Mouse (Mus musculus) thymus, postnatal 25 days (tissue): ENCODE results near the gene Col17a1.

ENCODE experiments used
- DNase-seq: peaks from one replicate; pipeline ENCODE4 v3.0.0; 2022

Col17a1 gene

DNA sequence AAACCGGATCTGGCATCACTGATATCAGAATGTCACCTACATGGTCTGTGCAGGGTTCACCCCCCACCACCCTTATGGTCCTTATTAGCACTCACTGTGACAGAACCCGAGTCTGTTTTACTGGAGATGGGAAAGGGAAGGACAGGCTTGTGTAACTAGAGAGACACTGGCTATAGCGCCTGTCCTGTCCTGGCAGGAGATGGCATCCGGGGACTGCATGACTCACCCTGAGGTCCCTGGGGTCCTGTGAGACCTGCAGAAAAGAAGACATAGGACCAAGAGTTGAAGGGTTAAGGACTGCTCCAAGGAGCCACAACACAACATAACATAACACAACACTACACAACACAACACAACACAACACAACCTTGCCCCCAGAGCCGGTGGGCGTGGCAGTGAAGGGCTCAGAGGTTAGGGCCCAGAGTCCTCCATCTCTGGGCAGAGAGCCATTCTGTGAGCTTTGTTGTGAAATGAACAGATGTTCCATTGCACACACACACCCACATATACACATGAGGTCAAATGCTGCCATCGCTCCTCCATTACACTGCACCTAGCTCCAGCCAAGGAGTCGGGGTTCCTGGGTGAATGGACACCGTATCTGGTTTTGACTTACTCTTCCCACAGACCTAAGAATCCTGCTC is 32.0 kb downstream of the Col17a1 start:
- DNase-seq = no peak

DNA sequence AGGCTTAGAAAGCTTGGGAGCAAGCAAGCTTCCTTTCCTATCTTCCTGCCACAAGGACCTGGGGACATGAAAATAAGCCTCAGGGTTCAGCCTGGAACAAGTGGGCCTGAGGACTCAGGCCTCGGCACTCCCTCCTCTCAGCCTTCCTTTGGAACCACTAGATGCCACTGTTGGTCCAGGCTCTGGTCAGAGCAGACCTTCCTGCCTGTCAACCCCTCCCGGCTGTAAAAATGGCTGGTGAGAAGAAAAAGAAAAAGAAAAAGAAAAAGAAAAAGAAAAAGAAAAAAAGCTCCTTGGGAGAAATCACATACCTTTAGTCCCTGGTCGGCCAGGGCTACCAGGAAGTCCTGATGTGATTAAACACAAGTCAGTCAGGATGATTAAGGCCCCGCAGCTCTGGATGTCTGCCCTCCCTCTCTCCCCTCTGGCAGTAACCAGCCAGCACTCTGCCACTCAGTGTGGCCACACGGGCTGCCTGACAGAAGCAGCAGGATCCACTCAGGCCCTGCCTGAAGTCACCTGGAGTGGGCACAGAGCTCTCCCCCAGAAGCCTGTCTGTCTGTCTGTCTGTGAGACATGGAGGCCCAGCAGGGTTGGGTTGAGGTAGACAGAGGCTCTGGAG is 32.9 kb downstream of the Col17a1 start:
- DNase-seq = peak; percentile 17

GRCm38 (mm10) chr19:47654896-47655295 is 37.0 kb downstream of the Col17a1 start:
- DNase-seq = no peak

DNA sequence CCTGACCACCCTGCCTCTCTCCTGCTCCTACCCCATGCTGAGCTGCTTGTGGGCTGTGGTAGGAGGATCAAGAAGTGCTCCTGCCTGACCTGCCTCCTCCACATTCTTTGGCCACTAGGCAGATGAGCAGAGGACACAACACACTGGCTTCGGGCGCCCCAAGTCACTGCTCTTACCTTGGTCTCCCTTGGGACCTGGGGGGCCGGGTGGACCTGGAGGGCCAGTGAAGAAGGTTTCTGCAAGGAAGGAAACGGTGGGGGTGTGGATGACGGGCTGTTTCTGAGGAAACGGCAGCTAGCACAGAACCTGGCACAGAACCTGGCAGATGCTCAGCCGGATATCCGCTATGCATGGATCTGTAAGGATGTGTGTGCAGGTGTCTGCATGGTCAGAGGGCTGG is 38.7 kb downstream of the Col17a1 start:
- DNase-seq = no peak

- no peak for DNase-seq
These were observed 39.6 kb downstream of the Col17a1 start for GRCm38 (mm10) chr19:47652255-47652654.

DNA sequence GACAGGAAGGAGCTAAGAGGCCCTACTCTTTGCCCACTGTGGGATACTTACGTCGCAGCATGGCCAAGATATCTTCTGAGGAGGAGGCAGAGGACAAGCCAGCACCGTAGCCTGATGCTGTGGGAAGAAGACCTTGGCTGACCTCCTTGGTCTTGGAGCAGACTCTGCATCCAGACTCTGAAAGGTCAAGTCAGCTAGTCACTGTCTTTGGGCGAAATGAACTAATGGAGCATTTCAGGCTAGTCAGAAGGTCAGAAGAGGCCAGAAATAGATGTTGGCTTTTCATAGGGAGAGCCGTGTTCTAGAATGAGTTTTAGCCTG is 40.8 kb downstream of the Col17a1 start:
- no peak for DNase-seq

DNA sequence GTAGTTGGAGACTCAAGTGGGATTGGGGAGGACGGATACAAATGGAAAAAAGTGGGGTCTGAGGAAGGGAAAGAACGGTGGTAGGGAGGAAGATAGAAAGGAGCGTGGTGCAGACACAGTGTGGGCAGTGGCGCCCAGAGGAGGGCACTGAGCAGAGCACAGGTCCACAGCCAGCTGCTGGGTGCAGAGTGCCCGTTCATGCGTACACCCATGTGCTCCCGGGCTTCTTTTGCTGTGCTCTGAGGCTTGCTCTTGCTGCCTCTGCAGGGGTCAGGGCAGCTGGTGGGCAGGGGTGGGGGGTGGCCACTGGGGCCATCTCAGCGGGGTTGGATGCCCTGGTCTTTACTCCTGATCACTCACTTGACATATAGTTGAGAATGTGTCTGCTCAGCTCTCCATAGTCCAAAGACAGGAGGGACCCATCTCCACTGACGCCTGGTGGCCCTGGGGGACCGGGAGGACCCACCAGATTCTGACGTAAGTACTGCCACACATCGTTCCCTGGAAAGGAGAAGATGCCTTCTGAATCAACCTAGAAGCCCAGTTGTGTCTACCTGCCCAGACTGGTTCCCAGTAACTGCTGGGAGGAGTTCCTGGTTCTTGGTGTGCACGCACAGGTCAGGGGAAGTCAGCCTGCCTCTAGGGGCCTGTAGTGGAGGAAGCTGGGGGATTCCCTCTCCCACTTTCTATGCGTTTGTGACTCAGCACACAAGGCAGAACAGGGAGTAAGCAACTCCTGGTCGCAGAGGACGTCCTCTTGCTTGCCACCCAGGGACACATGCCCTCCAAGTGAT is 41.3 kb downstream of the Col17a1 start:
- DNase-seq = no peak

GRCm38 (mm10) chr19:47649071-47649470 is 42.8 kb downstream of the Col17a1 start:
- no peak for DNase-seq

GRCm38 (mm10) chr19:47646508-47647120 is 45.3 kb downstream of the Col17a1 start:
- DNase-seq = no peak

GRCm38 (mm10) chr19:47645583-47645982 is 46.3 kb downstream of the Col17a1 start:
- no peak for DNase-seq

GRCm38 (mm10) chr19:47643910-47644309 is 48.0 kb downstream of the Col17a1 start:
- no peak for DNase-seq

- no peak for DNase-seq
These were observed 56.5 kb downstream of the Col17a1 start for GRCm38 (mm10) chr19:47635380-47635779.

GRCm38 (mm10) chr19:47631799-47632198 is 60.1 kb downstream of the Col17a1 start:
- DNase-seq = no peak

- no peak for DNase-seq
These were observed 61.5 kb downstream of the Col17a1 start for GRCm38 (mm10) chr19:47630381-47630780.

DNA sequence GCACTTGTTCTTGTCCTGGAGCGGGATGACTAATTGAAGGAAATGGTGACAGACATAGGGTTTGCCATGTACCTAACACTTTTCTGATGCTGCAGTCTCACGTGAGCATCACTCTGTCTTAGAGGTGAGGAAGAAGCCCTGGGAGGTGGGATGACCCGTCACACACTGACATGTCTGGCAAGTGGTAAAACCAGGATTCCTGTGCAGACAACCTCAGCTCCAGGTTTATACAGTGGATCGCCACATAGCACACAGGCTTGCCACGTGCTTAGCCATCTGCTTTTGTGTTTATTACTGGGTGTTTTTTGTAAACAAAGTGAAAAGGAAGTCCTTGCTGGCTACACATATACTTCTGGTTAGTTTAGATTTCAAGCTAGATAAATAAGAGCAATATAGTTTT is 62.8 kb downstream of the Col17a1 start:
- DNase-seq = no peak

- DNase-seq = no peak
These were observed 64.4 kb downstream of the Col17a1 start for GRCm38 (mm10) chr19:47627450-47627849.

- no peak for DNase-seq
These were observed 66.8 kb downstream of the Col17a1 start for GRCm38 (mm10) chr19:47624940-47625711.

- DNase-seq = no peak
These were observed 70.4 kb downstream of the Col17a1 start for GRCm38 (mm10) chr19:47621478-47621877.

GRCm38 (mm10) chr19:47613442-47613841 is 78.5 kb downstream of the Col17a1 start:
- no peak for DNase-seq

- DNase-seq = no peak
These were observed 83.4 kb downstream of the Col17a1 start for GRCm38 (mm10) chr19:47608513-47608912.
